Mouse (Mus musculus) embryonic fibroblast, embryonic 13.5 days (primary cell): ENCODE data around the gene Cacna2d1.

Source experiments
- CTCF ChIP-seq: IDR thresholded peaks from 2 replicates; pipeline ENCODE4 v1.5.1; 2011; ENCODE audit warnings: mild to moderate bottlenecking, control low read depth, low read length, moderate library complexity, borderline replicate concordance; ENCODE audit not compliant: insufficient read depth
- POLR2A ChIP-seq: IDR thresholded peaks from 2 replicates; pipeline ENCODE4 v1.6.1; 2011; ENCODE audit warnings: low read depth, mild to moderate bottlenecking, control low read depth, low read length, moderate library complexity

GRCm38 (mm10) chr5:16240255-16240654 is 305.8 kb downstream of the Cacna2d1 start:
- TF ChIP-seq POLR2A (no peak), CTCF (no peak)
